Comparison of ENCODE assay signal across 1 mouse cellular context in the genomic region with DNA sequence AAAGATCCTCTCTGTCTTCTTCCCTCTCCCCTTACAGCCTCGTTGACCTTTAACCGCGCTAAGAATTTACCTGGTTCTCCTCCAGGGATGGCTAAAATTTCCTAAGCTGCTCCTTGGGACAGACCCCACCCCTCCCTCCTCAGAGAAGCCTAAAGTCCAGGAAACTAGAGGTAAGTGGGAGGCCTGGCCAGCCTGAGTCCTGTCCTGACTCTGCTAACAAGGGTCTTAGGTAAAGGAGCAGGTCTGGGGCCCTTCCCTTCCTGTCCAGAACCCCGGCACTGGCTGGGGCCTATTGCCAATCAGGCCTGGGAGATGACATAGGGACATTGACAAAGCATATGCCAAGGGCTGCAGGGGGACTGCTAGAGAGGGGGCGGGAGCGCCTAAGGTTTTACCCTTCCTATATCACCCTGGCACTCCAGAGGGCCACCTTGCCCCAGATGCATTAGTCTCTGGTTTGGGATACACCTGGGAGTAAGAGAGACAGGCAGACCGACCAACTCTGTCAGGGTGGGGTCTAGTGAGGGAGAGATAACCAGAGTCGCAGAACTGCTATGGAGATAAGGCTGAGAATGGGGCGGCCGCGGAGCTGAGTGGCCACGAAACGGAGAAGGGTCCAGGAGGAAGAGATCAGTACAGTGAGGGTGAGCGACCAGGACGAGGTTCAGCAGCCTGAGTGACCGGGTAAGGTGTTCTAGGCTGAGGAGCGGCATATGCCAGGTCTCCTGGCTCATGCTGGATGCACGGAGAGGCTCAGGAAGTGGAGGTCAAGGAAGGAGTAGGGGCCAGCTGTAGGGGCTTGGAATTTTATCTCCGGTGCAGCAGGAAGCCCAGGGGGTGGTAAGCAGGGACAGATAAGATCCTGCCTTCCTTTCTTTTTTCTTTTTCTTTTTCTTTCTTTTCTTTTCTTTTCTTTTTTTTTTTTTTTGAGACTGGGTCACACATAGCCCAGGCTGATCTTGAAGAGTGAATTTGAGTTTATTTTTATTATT.
TF ChIP-seq lines count a peak whose summit lies in the region.

No protein-coding gene starts in this region.

TF ChIP-seq in MEL, 35 proteins besides CTCF, POLR2A, EP300 and RAD21 (continued from another document):
- peak; percentile 67 for TF ChIP-seq GATA1 (IDR thresholded peaks at IDR 0.05; ENCODE audit: low read depth, low read length)
- no peak for TF ChIP-seq KAT2A (conservative IDR thresholded peaks at IDR 0.05; ENCODE audit: low read depth, low read length)
- TF ChIP-seq BHLHE40 (IDR thresholded peaks at IDR 0.05; ENCODE audit: borderline replicate concordance, low read depth, low read length), result no peak
- 0 out of 2 replicates have a peak, but pooled peaks have one; percentile 3 for TF ChIP-seq SMC3 (IDR thresholded peaks at IDR 0.05; ENCODE audit: low read depth, low read length)
- TF ChIP-seq MXI1 (IDR thresholded peaks at IDR 0.05; ENCODE audit: low read depth, low read length), result no peak
- TF ChIP-seq CHD1 (IDR thresholded peaks at IDR 0.05; ENCODE audit: low read depth, low read length), result no peak
- TF ChIP-seq USF2 (IDR thresholded peaks at IDR 0.05; ENCODE audit: borderline replicate concordance in 1 of 2, insufficient read depth in 1 of 2, low read depth in 1 of 2, low read length in 2 of 2), result no peak
- 0 out of 2 replicates have a peak, but pooled peaks have one; percentile 42 for TF ChIP-seq ZMIZ1 (IDR thresholded peaks at IDR 0.05; ENCODE audit: low read depth, low read length)
- no peak for TF ChIP-seq POLR2AphosphoS5 (IDR thresholded peaks at IDR 0.05; ENCODE audit: borderline replicate concordance, low read depth, low read length)
- no peak for TF ChIP-seq ZKSCAN1 (IDR thresholded peaks at IDR 0.05; ENCODE audit: low read depth, low read length)
- TF ChIP-seq TBP (IDR thresholded peaks at IDR 0.05; ENCODE audit: low read depth, low read length), result peak; percentile 28; the same call in 1 of the 2 replicates
- TF ChIP-seq ELF1 (IDR thresholded peaks at IDR 0.05; ENCODE audit: low read depth, low read length), result no peak
- TF ChIP-seq MAX (IDR thresholded peaks at IDR 0.05; ENCODE audit: low read length), result no peak
- peak; percentile 48; the same call in 1 of the 2 replicates for TF ChIP-seq SIN3A (IDR thresholded peaks at IDR 0.05; ENCODE audit: low read length)
- TF ChIP-seq RCOR1 (IDR thresholded peaks at IDR 0.05; ENCODE audit: low read depth, low read length), result peak; percentile 45
- peak; percentile 52; the same call in 1 of the 2 replicates for TF ChIP-seq ETS1 (IDR thresholded peaks at IDR 0.05; ENCODE audit: low read depth, low read length)
- TF ChIP-seq POLR2AphosphoS2 (IDR thresholded peaks at IDR 0.05; ENCODE audit: low read length), result no peak
- no peak for TF ChIP-seq NRF1 (IDR thresholded peaks at IDR 0.05; ENCODE audit: insufficient read depth, low read depth, low read length, poor library complexity, severe bottlenecking)
- TF ChIP-seq TCF12 (IDR thresholded peaks at IDR 0.05; ENCODE audit: low read depth, low read length), result peak; percentile 80
- no peak for TF ChIP-seq ZC3H11A (IDR thresholded peaks at IDR 0.05; ENCODE audit: low read depth, low read length)
